Mouse (Mus musculus) right cerebral cortex, postnatal 36 days (tissue): ENCODE results near the gene Pzp.

ENCODE experiments used
- DNase-seq, 2 experiments: peaks; one replicate each; pipeline ENCODE4 v3.0.0; 2022; ENCODE audit warnings: low spot score in 2 of 2, mixed read lengths in 1 of 2

The Pzp gene

GRCm38 (mm10) chr6:128526601-128527000 is at the start of gene Pzp:
Gene Pzp, minus strand, starts transcription at chr6:128526720.
- no peak for DNase-seq

- no peak for DNase-seq
Observed at GRCm38 (mm10) chr6:128566589-128566988, 40.1 kb upstream of the Pzp start.

- no peak for DNase-seq
Observed at GRCm38 (mm10) chr6:128554049-128554448, 27.5 kb upstream of the Pzp start.

GRCm38 (mm10) chr6:128549463-128550452 is 23.2 kb upstream of the Pzp start:
- no peak for DNase-seq

- DNase-seq = no peak
Observed at GRCm38 (mm10) chr6:128548532-128548931, 22.0 kb upstream of the Pzp start.

- no peak for DNase-seq
Observed at GRCm38 (mm10) chr6:128545402-128545801, 18.9 kb upstream of the Pzp start.

GRCm38 (mm10) chr6:128543226-128543625 is 16.7 kb upstream of the Pzp start:
- peak; percentile 12 to 17 for DNase-seq

- DNase-seq = no peak
Observed at GRCm38 (mm10) chr6:128535250-128535649, 8.7 kb upstream of the Pzp start.

- DNase-seq = no peak
Observed at GRCm38 (mm10) chr6:128533296-128533695, 6.8 kb upstream of the Pzp start.

- no peak for DNase-seq
Observed at GRCm38 (mm10) chr6:128532701-128533100, 6.2 kb upstream of the Pzp start.

GRCm38 (mm10) chr6:128528491-128528890 is 2.0 kb upstream of the Pzp start:
- DNase-seq = no peak

GRCm38 (mm10) chr6:128527110-128527509 is 590 bp upstream of the Pzp start:
- DNase-seq = no peak

- no peak for DNase-seq
Observed at GRCm38 (mm10) chr6:128525801-128526200, 719 bp downstream of the Pzp start.

- no peak for DNase-seq
Observed at GRCm38 (mm10) chr6:128523360-128523759, 3.2 kb downstream of the Pzp start.

GRCm38 (mm10) chr6:128519159-128519558 is 7.4 kb downstream of the Pzp start:
- DNase-seq = no peak

- DNase-seq = no peak
Observed at GRCm38 (mm10) chr6:128505676-128506236, 20.8 kb downstream of the Pzp start.

- no peak for DNase-seq
Observed at GRCm38 (mm10) chr6:128504743-128505142, 21.8 kb downstream of the Pzp start.

- DNase-seq = no peak
Observed at GRCm38 (mm10) chr6:128495346-128495745, 31.2 kb downstream of the Pzp start.

GRCm38 (mm10) chr6:128494646-128495331 is 31.7 kb downstream of the Pzp start:
- no peak for DNase-seq

GRCm38 (mm10) chr6:128491916-128492315 is 34.6 kb downstream of the Pzp start:
- DNase-seq = no peak

GRCm38 (mm10) chr6:128490141-128490540 is 36.4 kb downstream of the Pzp start:
- DNase-seq = no peak

GRCm38 (mm10) chr6:128487736-128488135 is 38.8 kb downstream of the Pzp start:
- DNase-seq = no peak
